Mouse (Mus musculus) heart, postnatal 0 days (tissue): Measurements from ENCODE around the gene Mrpl48. TPM values are rescaled to one million over a fixed set of nuclear protein-coding genes. Genes with fewer than 3 reads are reported as not detected.
A peak's percentile ranks its signal among the peaks of the same experiment; 100 is the strongest.

Experiments used
- ATAC-seq: fragments of 200-750 bp; cut with Nextera tagmentation; 2 replicates; pipeline ENCODE4 v1.8.0; 2017; ENCODE audit warnings: low read depth, moderate number of reproducible peaks, moderate library complexity; ENCODE audit not compliant: insufficient read depth
- DNase-seq: peaks from one replicate; pipeline ENCODE4 v3.0.0-alpha.2; 2016; ENCODE audit warnings: low spot score
- H3K27ac ChIP-seq: fragments of 300-500 bp; sonication (generic); 2 replicates; pipeline ENCODE4 v1.5.1; 2014; ENCODE audit warnings: low read depth, mild to moderate bottlenecking
- H3K27me3 ChIP-seq: fragments of 300-500 bp; sonication (generic); 2 replicates; pipeline ENCODE4 v1.6.1; 2014; ENCODE audit warnings: low read length, mixed read lengths; ENCODE audit not compliant: control insufficient read depth, insufficient read depth
- H3K36me3 ChIP-seq: fragments of 300-500 bp; sonication (generic); replicated peaks from 2 replicates; pipeline ENCODE4 v1.6.1; 2014; ENCODE audit warnings: low read length, mixed read lengths; ENCODE audit not compliant: control insufficient read depth, insufficient read depth
- H3K4me1 ChIP-seq: fragments of 300-500 bp; sonication (generic); 2 replicates; pipeline ENCODE4 v1.6.1; 2014; ENCODE audit warnings: antibody characterized with exemption; ENCODE audit not compliant: control insufficient read depth, insufficient read depth
- H3K4me2 ChIP-seq: fragments of 300-500 bp; sonication (generic); 2 replicates; pipeline ENCODE4 v1.6.1; 2014; ENCODE audit warnings: low read depth, mild to moderate bottlenecking, low read length, moderate library complexity
- H3K4me3 ChIP-seq: fragments of 300-500 bp; sonication (generic); 2 replicates; pipeline ENCODE4 v1.5.1; 2014; ENCODE audit warnings: low read depth, low read length
- H3K9ac ChIP-seq: fragments of 300-500 bp; sonication (generic); replicated peaks from 2 replicates; pipeline ENCODE4 v1.6.1; 2014; ENCODE audit warnings: low read depth, low read length, mixed read lengths
- H3K9me3 ChIP-seq: fragments of 300-500 bp; sonication (generic); replicated peaks from 2 replicates; pipeline ENCODE4 v1.6.1; 2016; ENCODE audit warnings: low read length; ENCODE audit not compliant: control insufficient read depth
- CTCF ChIP-seq: IDR thresholded peaks from 2 replicates; pipeline ENCODE4 v1.5.1; 2016; ENCODE audit warnings: antibody characterized with exemption, control low read depth, low read depth
- EP300 ChIP-seq: IDR thresholded peaks from 2 replicates; pipeline ENCODE4 v1.6.1; 2016; ENCODE audit warnings: antibody characterized with exemption, low read depth
- WGBS: fragments of 180-500 bp; shearing (Covaris S2); extraction: QIAGEN DNeasy Blood & Tissue Kit; methylation state at CpG from one replicate; pipeline ENCODE4 v1.1.7; 2014; 5-methylcytosine and 5-hydroxymethylcytosine counted together
- polyA plus RNA-seq: library from polyadenylated mRNA; unstranded; fragments of >200 nt; fragmentation: Nextera tagmentation; extraction: Ambion mirVana; gene quantifications from 2 replicates; pipeline ENCODE4 v1.2.1, GENCODE M21; 2015
- total RNA-seq: library from RNA; depleted of rRNA; stranded (reverse); fragments of >200 nt; gene quantifications from 2 replicates; pipeline ENCODE4 v1.2.3, GENCODE M21; 2014; ENCODE audit warnings: low replicate concordance

The Mrpl48 gene
- total and polyA plus RNA-seq, 2 experiments from 2014 or later, result 32.6 to 119 TPM

DNA sequence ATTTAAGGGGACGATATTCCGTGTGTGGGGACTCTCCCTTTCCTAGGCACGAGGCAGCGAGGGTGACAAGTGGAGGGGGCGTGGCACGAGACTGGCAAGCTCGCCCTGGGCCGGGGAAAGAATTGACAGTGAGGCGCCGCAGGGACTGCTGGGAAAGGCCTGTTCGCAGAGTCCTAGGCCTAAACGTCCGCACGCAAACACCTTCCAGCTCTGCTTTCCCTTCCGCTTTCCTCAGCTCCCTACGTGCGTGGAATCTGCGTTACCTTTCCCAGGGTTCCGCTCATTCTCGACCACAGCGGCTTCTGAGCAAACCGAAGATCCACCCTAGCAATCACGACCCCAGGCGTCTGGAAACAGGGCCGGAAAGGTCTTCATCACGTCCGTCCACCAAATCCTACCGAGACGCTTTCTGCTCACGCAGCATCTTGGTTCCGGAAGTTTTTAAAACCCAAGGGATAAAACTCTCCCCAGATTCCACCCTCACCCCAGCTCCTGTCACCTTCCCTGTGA, 25.3 kb downstream of the Mrpl48 start:
- Histone ChIP-seq H3K9ac (peak overlapping the region; percentile 78), H3K36me3 (peaks cover 6% of the 10 kb centered on the region; the same call in 1 of the 2 replicates), H3K9me3 (no peaks in the 10 kb centered on the region), H3K4me2 (peak overlapping the region; percentile 69), H3K27me3 (no peaks in the 10 kb centered on the region), H3K4me3 (peak overlapping the region; percentile 65), H3K4me1 (peaks cover 8% of the 10 kb centered on the region), H3K27ac (peak overlapping the region; percentile 91)
- peak; percentile 89 for DNase-seq
- ATAC-seq, result peak; percentile 96
- WGBS, result under 1% methylated on average over 31 of the region's 31 CpGs
- TF ChIP-seq EP300, result no peak
- TF ChIP-seq CTCF, result no peak

DNA sequence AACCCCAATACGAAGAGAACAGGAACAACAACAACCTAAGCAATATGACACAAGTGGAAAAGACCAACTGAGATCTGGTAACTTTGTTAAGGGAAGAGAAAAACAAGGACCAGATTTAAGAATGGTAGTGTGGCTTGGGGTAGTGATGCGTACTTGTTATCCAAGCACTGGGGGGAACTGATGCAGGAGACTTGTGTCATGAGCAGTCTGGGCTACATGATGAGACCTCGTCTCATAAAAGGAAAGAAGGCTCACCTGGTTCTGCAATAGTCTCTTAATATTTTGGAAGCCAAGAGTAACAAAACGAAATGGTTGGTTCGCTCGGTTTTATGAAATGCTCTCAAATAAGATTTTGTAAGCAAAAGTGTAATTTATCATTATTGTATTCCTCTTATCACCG, 25.9 kb downstream of the Mrpl48 start:
- Histone ChIP-seq H3K4me3 (peak overlapping the region; percentile 65), H3K4me1 (peaks cover 8% of the 10 kb centered on the region), H3K27ac (peak overlapping the region; percentile 91), H3K36me3 (peaks cover 6% of the 10 kb centered on the region; the same call in 1 of the 2 replicates), H3K9ac (peak overlapping the region; percentile 78), H3K4me2 (peak overlapping the region; percentile 69), H3K9me3 (no peaks in the 10 kb centered on the region), H3K27me3 (no peaks in the 10 kb centered on the region)
- ATAC-seq (no peak), DNase-seq (no peak)
- 43% methylated on average over 7 of the region's 7 CpGs for WGBS
- TF ChIP-seq CTCF, result no peak
- no peak for TF ChIP-seq EP300

DNA sequence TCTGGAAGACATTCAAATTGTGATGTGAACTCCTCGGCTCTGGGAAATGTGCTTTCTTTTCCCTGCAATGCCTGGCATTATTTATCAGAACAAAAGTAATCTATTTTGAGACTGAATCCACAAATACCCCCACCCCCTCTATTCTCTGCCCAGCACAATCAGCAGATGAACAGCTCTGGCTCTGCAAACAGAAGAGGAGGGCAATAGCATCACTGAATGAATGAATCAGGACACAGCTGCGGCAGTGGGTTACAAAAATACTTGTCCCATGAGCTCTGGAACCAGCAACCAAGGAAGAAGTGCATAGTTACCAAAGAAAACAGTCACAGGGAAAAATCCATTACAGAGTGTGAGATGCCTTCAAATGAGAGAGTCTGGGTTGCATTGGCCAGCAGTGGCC, 29.3 kb downstream of the Mrpl48 start:
- Histone ChIP-seq H3K36me3 (peaks cover 6% of the 10 kb centered on the region; the same call in 1 of the 2 replicates), H3K9ac (no peak overlapping the region), H3K9me3 (no peaks in the 10 kb centered on the region), H3K4me1 (peaks cover 8% of the 10 kb centered on the region), H3K4me2 (no peak overlapping the region), H3K27ac (no peak overlapping the region; the same call in 1 of the 2 replicates), H3K27me3 (no peaks in the 10 kb centered on the region), H3K4me3 (no peak overlapping the region)
- 35% methylated on average over 2 of the region's 2 CpGs for WGBS
- DNase-seq, result no peak
- no peak for ATAC-seq
- TF ChIP-seq EP300 (no peak), CTCF (no peak)

DNA sequence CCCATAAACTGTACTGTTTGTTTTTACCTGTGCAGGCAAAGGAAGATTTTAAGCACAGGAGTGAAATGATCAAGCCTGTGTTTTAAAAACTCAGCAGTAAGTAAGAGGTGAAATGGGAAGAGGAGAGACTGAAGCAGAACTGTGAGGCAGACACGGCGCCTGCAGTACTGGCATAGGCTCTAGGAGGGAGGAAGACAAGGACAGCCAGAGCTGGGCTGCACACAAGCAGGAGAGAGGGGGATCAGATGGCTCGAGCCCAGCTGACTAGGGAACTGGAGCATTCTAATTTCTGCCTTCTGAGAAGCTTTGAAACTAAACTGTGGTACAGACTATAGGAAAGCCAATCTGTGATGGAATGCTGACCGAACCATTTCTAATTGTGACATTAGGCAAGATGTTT, 35.4 kb downstream of the Mrpl48 start:
- no peak for DNase-seq
- Histone ChIP-seq H3K4me2 (no peak overlapping the region), H3K9ac (no peak overlapping the region), H3K4me1 (no peaks in the 10 kb centered on the region), H3K9me3 (no peaks in the 10 kb centered on the region), H3K27me3 (no peaks in the 10 kb centered on the region), H3K27ac (no peak overlapping the region), H3K4me3 (no peak overlapping the region), H3K36me3 (peaks cover 14% of the 10 kb centered on the region)
- ATAC-seq, result no peak
- WGBS, result 78% methylated on average over 4 of the region's 4 CpGs
- TF ChIP-seq CTCF, result no peak
- no peak for TF ChIP-seq EP300

DNA sequence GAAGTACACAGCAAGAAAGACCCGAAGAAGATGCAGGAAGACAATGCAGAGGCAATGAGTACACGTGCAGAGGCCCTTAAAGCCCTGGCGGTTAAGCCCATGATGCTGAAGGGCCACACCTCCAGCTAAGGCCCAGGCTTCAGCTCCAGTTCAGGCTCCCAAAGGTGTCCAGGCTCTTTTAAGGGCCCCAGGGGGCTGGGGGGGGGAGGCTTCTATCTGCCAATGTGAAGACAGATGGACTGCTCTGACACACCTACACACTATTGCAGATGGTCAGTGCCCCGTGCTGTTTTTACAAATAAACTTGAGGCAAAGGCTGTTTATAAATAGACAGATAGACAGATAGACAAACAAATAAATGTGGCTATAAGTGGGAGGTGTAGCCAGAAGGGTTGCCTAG, 36.0 kb downstream of the Mrpl48 start:
- peaks cover 21% of the 10 kb centered on the region for H3K36me3 ChIP-seq
- H3K4me2 ChIP-seq, result no peak overlapping the region
- H3K27ac ChIP-seq, result no peak overlapping the region
- no peak for DNase-seq
- no peaks in the 10 kb centered on the region for H3K4me1 ChIP-seq
- no peak overlapping the region for H3K4me3 ChIP-seq
- TF ChIP-seq CTCF, result no peak
- TF ChIP-seq EP300, result no peak
- H3K27me3 ChIP-seq, result no peaks in the 10 kb centered on the region
- no peak overlapping the region for H3K9ac ChIP-seq
- ATAC-seq, result no peak
- no peaks in the 10 kb centered on the region for H3K9me3 ChIP-seq
- 71% methylated on average over 4 of the region's 4 CpGs for whole genome bisulfite sequencing
